Mouse (Mus musculus) cerebellum, postnatal 4 days (tissue): ENCODE measurements around the gene Sept10.

ENCODE experiments used
- DNase-seq, 2 experiments: peaks; one replicate each; pipeline ENCODE4 v3.0.0; 2022; ENCODE audit warnings: low spot score in 2 of 2, mixed read lengths in 1 of 2

Sept10 gene

GRCm38 (mm10) chr10:59225137-59225536, 3.5 kb upstream of the Sept10 start:
- no peak for DNase-seq

- no peak for DNase-seq
Observed at GRCm38 (mm10) chr10:59223890-59224289, 2.2 kb upstream of the Sept10 start.

GRCm38 (mm10) chr10:59223301-59223700, 1.7 kb upstream of the Sept10 start:
- peak in 1 of 2 experiments; percentile 3 for DNase-seq

GRCm38 (mm10) chr10:59222271-59223101, 839 bp upstream of the Sept10 start:
- DNase-seq = peak in 1 of 2 experiments; percentile 35

GRCm38 (mm10) chr10:59220824-59221472, 699 bp downstream of the Sept10 start:
- DNase-seq = no peak

GRCm38 (mm10) chr10:59200011-59200410, 21.6 kb downstream of the Sept10 start:
- no peak for DNase-seq

- DNase-seq = no peak
Observed at GRCm38 (mm10) chr10:59196763-59197162, 24.9 kb downstream of the Sept10 start.

GRCm38 (mm10) chr10:59194891-59195290, 26.8 kb downstream of the Sept10 start:
- peak in 1 of 2 experiments; percentile 28 for DNase-seq

- no peak for DNase-seq
Observed at GRCm38 (mm10) chr10:59182306-59182705, 39.3 kb downstream of the Sept10 start.

- no peak for DNase-seq
Observed at GRCm38 (mm10) chr10:59179620-59180019, 42.0 kb downstream of the Sept10 start.

- DNase-seq = no peak
Observed at GRCm38 (mm10) chr10:59172539-59172938, 49.1 kb downstream of the Sept10 start.

- DNase-seq = no peak
Observed at GRCm38 (mm10) chr10:59171042-59171441, 50.6 kb downstream of the Sept10 start.

GRCm38 (mm10) chr10:59166104-59166944, 55.3 kb downstream of the Sept10 start:
- peak in 1 of 2 experiments; percentile 43 for DNase-seq

- no peak for DNase-seq
Observed at GRCm38 (mm10) chr10:59162185-59162897, 59.3 kb downstream of the Sept10 start.

- no peak for DNase-seq
Observed at GRCm38 (mm10) chr10:59158627-59159026, 63.0 kb downstream of the Sept10 start.

GRCm38 (mm10) chr10:59152544-59153081, 69.0 kb downstream of the Sept10 start:
- no peak for DNase-seq

GRCm38 (mm10) chr10:59150938-59151657, 70.5 kb downstream of the Sept10 start:
- no peak for DNase-seq

GRCm38 (mm10) chr10:59149956-59150383, 71.7 kb downstream of the Sept10 start:
- peak in 1 of 2 experiments; percentile 32 for DNase-seq

GRCm38 (mm10) chr10:59133478-59134009, 88.1 kb downstream of the Sept10 start:
- DNase-seq = no peak
